Mouse (Mus musculus): ENCODE measurements around the gene Ubxn1. TPM values are rescaled to one million over a fixed set of nuclear protein-coding genes. Genes with fewer than 3 reads are reported as not detected.

Gene Ubxn1
- 100 to 1,000 TPM; 134 to 139 TPM for total RNA-seq (2023)

GRCm38 (mm10) chr19:8871267-8872186 is at the start of gene Ubxn1:
Gene Ubxn1 (plus strand): TSS chr19:8871496.

GRCm38 (mm10) chr19:8829660-8830059 is 41.6 kb upstream of the Ubxn1 start, which contains the start of gene AC129217.1:
Gene AC129217.1 (plus strand): TSS chr19:8829773.

DNA sequence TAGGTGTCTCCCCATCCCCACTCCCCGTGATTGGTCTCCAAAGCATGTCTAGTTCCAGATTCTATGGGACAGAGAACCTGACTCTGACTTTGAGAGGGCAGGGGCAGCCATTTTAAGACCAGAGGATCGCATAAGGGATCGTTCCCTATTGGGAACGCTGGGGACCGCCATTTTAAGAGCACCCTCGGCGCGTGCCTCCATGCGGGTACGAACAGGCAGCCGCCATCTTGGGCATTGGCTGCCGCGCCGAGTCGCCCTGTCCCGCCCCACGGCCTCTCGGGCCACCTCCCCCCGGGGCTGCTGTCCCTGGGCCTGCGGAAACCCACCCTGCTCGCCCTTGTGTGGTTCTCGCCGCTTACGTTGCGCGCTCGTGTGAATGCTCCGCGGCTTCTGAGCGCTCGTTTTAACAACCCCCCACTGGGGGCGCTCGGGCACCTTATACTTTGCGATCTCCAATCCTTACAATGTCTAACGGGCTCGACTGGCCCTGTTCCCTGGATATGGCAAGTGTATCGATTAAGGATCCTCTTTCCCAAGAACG is 34.0 kb upstream of the Ubxn1 start, which contains the start of gene Bscl2:
Gene Bscl2 (plus strand): TSS at position 217 of the 541 bp plus-strand sequence.

DNA sequence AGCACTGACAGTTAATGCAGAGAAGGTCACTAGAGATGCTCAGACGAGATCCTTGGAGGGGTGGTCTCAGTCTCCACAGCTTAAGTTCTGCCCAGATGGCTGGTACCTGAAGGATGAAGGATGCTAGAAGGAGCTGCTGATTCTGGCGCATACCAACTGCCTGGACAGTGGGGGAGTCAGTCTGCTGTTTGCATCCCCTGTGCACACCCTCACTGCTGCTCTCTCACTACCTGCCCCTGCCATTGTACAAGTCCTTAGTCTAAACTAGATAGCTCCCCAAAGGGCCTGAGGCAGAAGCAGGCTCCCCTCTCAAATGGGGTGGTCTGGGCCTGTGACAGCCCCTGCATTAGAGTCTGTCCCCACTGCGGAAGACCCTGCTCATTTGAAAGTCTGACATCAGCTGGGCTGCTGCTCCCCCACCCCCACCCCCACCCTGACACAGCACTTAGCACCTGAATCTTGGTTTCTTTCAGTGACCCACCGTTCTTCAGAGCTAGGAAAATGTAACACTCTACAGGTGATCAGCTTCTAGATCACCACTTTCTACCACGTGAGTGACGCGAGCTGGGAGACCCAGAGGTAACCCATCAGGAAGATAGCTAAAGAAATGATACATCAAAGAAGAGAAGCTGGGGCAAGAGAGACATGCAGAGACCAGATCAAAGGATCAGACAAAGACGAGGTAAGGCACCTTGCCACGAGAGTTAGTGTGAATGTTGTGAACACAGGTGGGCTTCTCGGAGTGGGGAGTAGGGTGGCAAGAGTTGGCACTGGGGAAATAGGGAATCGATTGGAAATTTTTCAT is 32.0 kb upstream of the Ubxn1 start, which contains the start of gene Gng3:
Gene Gng3 (minus strand): TSS at position 92 of the 805 bp plus-strand sequence.

DNA sequence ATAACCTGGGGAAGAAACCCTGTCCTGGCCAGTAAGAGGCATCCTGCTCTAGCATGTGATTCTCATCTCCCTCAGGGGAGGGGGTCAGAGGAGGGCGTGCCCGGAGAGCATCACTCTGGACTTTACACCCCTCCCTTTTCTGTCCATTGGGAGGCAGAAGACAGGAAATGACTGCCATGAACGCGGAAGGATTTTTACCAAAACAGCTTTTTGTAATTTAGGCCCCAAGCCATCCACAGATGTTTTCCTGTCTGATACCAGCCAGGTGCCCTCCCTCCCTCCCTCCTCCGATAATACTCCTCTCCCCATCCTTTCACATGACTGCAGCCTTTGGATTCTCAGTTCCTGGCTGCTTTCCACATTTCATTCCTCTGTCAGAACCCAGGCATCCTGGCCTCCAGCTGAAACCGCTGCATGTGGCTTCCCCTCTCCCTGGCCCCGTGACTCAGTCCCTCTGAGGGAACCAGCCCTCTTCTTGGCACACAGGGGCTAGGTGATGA is 20.8 kb upstream of the Ubxn1 start, which contains the start of gene Lrrn4cl:
Gene Lrrn4cl (plus strand): TSS at position 367 of the 500 bp plus-strand sequence.

GRCm38 (mm10) chr19:8880311-8881033 is 9.2 kb downstream of the Ubxn1 start, which contains the start of gene Uqcc3:
Gene Uqcc3 (minus strand): TSS chr19:8880923.

GRCm38 (mm10) chr19:8883616-8884015 is 12.3 kb downstream of the Ubxn1 start, which contains the start of the genes Lbhd1 and Gm49403:
Gene Lbhd1 (plus strand): TSS chr19:8883732.
Gene Gm49403 (plus strand): TSS chr19:8883930.

GRCm38 (mm10) chr19:8888511-8889385 is 17.5 kb downstream of the Ubxn1 start, which contains the start of the genes 1810009A15Rik and Gm49416:
Gene 1810009A15Rik (plus strand): TSS chr19:8888853.
Gene Gm49416 (plus strand): TSS chr19:8888926.

DNA sequence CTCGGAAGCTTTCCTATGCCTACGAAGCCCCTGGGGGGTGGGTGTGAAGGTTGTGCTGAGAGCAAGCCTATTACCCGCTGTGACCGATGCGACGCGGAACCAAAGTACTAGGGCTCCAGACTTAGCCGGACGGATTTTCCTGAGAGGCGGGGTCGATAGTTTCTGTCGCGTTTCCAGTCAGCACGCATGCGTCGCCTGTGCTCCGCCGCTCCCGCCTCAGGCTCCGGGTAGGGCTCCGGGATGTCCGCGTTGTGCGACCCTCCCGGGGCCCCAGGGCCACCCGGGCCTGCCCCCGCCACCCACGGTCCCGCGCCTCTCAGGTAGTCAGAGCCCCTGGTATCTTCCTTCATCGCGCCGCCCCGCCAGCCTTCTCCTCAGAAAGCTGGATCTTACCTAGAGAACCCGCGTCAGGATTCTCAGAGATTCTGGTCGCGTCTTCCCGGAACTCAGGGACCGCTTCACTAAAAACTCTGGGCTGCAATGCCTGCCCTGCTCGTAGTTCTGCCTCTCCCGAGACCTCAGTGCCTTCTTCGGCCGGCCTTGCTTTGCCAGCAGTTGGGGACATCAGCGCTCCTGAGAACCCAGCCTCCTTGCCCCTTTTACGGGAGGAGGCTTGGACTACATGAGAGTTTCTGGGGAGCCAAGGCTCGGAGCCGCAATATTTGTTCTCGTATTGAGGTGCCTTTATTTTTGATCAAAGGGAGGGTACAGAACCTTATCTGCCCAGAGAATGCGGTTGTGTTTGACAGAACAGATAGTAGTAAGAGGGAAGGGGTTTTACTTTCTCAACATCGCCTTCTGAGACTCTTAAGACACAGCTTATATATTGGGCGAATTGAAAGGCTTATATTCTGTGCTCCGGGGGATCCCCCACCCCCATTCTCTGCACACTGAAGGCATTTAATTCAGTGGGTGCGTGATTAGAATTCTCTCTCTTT is 21.8 kb downstream of the Ubxn1 start, which contains the start of gene Ints5:
Gene Ints5 (plus strand): TSS at position 177 of the 938 bp plus-strand sequence.

GRCm38 (mm10) chr19:8897865-8898495 is 26.7 kb downstream of the Ubxn1 start, which contains the start of gene Ganab:
Gene Ganab (plus strand): TSS chr19:8898071.

GRCm38 (mm10) chr19:8920073-8920736 is 48.9 kb downstream of the Ubxn1 start, which contains the start of gene B3gat3:
Gene B3gat3 (plus strand): TSS chr19:8920374.

Other genes with a start within 250 kb of the Ubxn1 start
- gene Chrm1, start 207.7 kb upstream of the Ubxn1 start, total RNA-seq (2023), result not detected
- gene Slc3a2, start 148.1 kb upstream of the Ubxn1 start, total RNA-seq (2023), result 100 to 1,000 TPM; 180 to 183 TPM
- 10 to 100 TPM; 76.8 to 87.1 TPM for gene Wdr74, start 135.7 kb upstream of the Ubxn1 start, total RNA-seq (2023)
- 1 to 10 TPM; 2.0 to 8.3 TPM for gene 1700092M07Rik, start 130.8 kb upstream of the Ubxn1 start, total RNA-seq (2023)
- 100 to 1,000 TPM; 223 to 260 TPM for gene Stx5a, start 130.1 kb upstream of the Ubxn1 start, total RNA-seq (2023)
- 100 to 1,000 TPM; 409 to 456 TPM for gene Nxf1, start 114.4 kb upstream of the Ubxn1 start, total RNA-seq (2023)
- gene Tmem223, start 100.5 kb upstream of the Ubxn1 start, total RNA-seq (2023), result 10 to 100 TPM; 30.9 to 34.0 TPM
- gene Tmem179b, start 97.0 kb upstream of the Ubxn1 start, total RNA-seq (2023), result 10 to 100 TPM; 79.4 to 81.3 TPM
- gene Taf6l, start 85.1 kb upstream of the Ubxn1 start, total RNA-seq (2023), result 10 to 100 TPM; 24.0 to 26.3 TPM
- gene Polr2g, start 72.9 kb upstream of the Ubxn1 start, total RNA-seq (2023), result 10 to 100 TPM; 65.9 to 76.1 TPM
- gene Zbtb3, start 68.9 kb upstream of the Ubxn1 start, total RNA-seq (2023), result 1 to 10 TPM; 2.3 to 4.3 TPM
- 10 to 100 TPM; 33.8 to 36.0 TPM for gene Ttc9c, start 52.2 kb upstream of the Ubxn1 start, total RNA-seq (2023)
- gene Hnrnpul2, start 51.5 kb upstream of the Ubxn1 start, total RNA-seq (2023), result 100 to 1,000 TPM; 125 TPM
- 10 to 100 TPM in 1 of 2 experiments, 1 to 10 TPM in 1; 8.7 to 10.4 TPM for gene AC129217.1, start 41.7 kb upstream of the Ubxn1 start, total RNA-seq (2023)
- 10 to 100 TPM; 55.4 to 56.3 TPM for gene Bscl2, start 34.0 kb upstream of the Ubxn1 start, total RNA-seq (2023)
- under 1 TPM in 1 of 2 experiments, not detected in 1; 0.32 TPM for gene Gng3, start 32.3 kb upstream of the Ubxn1 start, total RNA-seq (2023)
- 1 to 10 TPM; 1.1 TPM for gene Lrrn4cl, start 20.7 kb upstream of the Ubxn1 start, total RNA-seq (2023)
- 10 to 100 TPM; 21.7 to 24.6 TPM for gene Uqcc3, start 9.4 kb downstream of the Ubxn1 start, total RNA-seq (2023)
- 10 to 100 TPM; 11.1 to 35.5 TPM for gene Lbhd1, start 12.2 kb downstream of the Ubxn1 start, total RNA-seq (2023)
- not detected for gene Gm49403, start 12.4 kb downstream of the Ubxn1 start, total RNA-seq (2023)
- 10 to 100 TPM; 40.7 to 46.3 TPM for gene 1810009A15Rik, start 17.4 kb downstream of the Ubxn1 start, total RNA-seq (2023)
- gene Gm49416, start 17.4 kb downstream of the Ubxn1 start, total RNA-seq (2023), result 1 to 10 TPM; 1.1 to 5.3 TPM
- 10 to 100 TPM; 24.6 to 25.0 TPM for gene Ints5, start 21.5 kb downstream of the Ubxn1 start, total RNA-seq (2023)
- gene Ganab, start 26.6 kb downstream of the Ubxn1 start, total RNA-seq (2023), result 100 to 1,000 TPM; 172 to 180 TPM
- 10 to 100 TPM; 76.7 to 80.8 TPM for gene B3gat3, start 48.9 kb downstream of the Ubxn1 start, total RNA-seq (2023)
- 1 to 10 TPM; 3.3 to 5.6 TPM for gene Rom1, start 57.9 kb downstream of the Ubxn1 start, total RNA-seq (2023)
- gene Eml3, start 58.1 kb downstream of the Ubxn1 start, total RNA-seq (2023), result 100 to 1,000 TPM in 1 of 2 experiments, 10 to 100 TPM in 1; 97.3 to 108 TPM
- gene Mta2, start 70.4 kb downstream of the Ubxn1 start, total RNA-seq (2023), result 100 to 1,000 TPM; 217 to 227 TPM
- 10 to 100 TPM; 41.2 to 44.8 TPM for gene Tut1, start 82.4 kb downstream of the Ubxn1 start, total RNA-seq (2023)
- gene Eef1g, start 95.5 kb downstream of the Ubxn1 start, total RNA-seq (2023), result 100 to 1,000 TPM; 517 to 551 TPM
- 100 to 1,000 TPM in 1 of 2 experiments, 10 to 100 TPM in 1; 94.3 to 151 TPM for gene Ahnak, start 117.8 kb downstream of the Ubxn1 start, total RNA-seq (2023)
- not detected for gene Scgb1a1, start 216.5 kb downstream of the Ubxn1 start, total RNA-seq (2023)